Mouse (Mus musculus): ENCODE data around the gene 2300009A05Rik.

Gene 2300009A05Rik

DNA sequence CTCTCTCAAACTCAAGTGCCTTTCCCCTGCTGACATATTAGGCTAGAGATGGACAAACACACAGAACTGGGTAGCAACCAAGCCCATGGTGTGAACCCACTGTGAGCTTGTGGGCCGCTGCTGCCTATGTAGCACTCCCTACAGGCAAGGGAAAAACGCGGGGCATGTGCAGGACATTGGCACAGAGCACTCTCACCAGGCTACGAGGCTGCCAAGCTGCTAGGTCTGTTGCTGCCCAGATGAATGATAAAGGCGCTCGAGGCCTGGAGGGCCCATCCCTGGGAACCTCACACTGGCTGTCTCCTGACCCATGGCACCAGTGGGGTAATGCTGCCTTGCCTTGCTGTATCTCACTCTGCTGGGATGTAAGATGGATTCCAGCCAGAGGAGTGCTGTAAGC is 53.0 kb downstream of the 2300009A05Rik start:
- no peak for DNase-seq (ENCODE audit: low read depth)
